Mouse (Mus musculus): ENCODE results near the gene Hspbap1. TPM values are rescaled to one million over a fixed set of nuclear protein-coding genes. Genes with fewer than 3 reads are reported as not detected.

Gene Hspbap1
- polyA plus RNA-seq (2015; fragmentation: Nextera tagmentation; extraction: Ambion mirVana): 12.1 and 12.4 TPM in 2 replicates

- Histone ChIP-seq H3K36me3 (no peaks in the 10 kb centered on the region), H3K4me1 (peaks cover 25% of the 10 kb centered on the region), H3K4me2 (peak within 1 kb of the TSS; percentile 94), H3K27me3 (no peaks in the 10 kb centered on the region), H3K9ac (peak within 1 kb of the TSS; percentile 81), H3K9me3 (no peaks in the 10 kb centered on the region), H3K27ac (peak within 1 kb of the TSS; percentile 65), H3K4me3 (peak within 1 kb of the TSS; percentile 80)
- WGBS: under 1% methylated on average over 51 of the region's 51 CpGs
- ATAC-seq (ENCODE audit: insufficient number of reproducible peaks, low FRiP score, low TSS enrichment, low read depth): no peak; the same call in 1 of the 2 replicates
Measured at GRCm38 (mm10) chr16:35769878-35770657, at the start of gene Hspbap1. Hspbap1 (plus strand) TSS chr16:35770375.

- H3K4me1 ChIP-seq: no peaks in the 10 kb centered on the region
- no peak overlapping the region for H3K4me3 ChIP-seq
- no peaks in the 10 kb centered on the region for H3K9me3 ChIP-seq
- 87% methylated on average over 6 of the region's 6 CpGs for WGBS
- H3K36me3 ChIP-seq: peaks cover 10% of the 10 kb centered on the region; the same call in 1 of the 2 replicates
- no peak overlapping the region for H3K4me2 ChIP-seq
- H3K27me3 ChIP-seq: no peaks in the 10 kb centered on the region
- no peak overlapping the region for H3K27ac ChIP-seq
- no peak for ATAC-seq (ENCODE audit: insufficient number of reproducible peaks, low FRiP score, low TSS enrichment, low read depth)
- H3K9ac ChIP-seq: no peak overlapping the region
Measured at GRCm38 (mm10) chr16:35724561-35724960, 45.6 kb upstream of the Hspbap1 start.

GRCm38 (mm10) chr16:35726601-35727000 lies 43.6 kb upstream of the Hspbap1 start:
- Histone ChIP-seq H3K9me3 (no peaks in the 10 kb centered on the region), H3K36me3 (peaks cover 6% of the 10 kb centered on the region; the same call in 1 of the 2 replicates), H3K9ac (no peak overlapping the region), H3K4me3 (no peak overlapping the region), H3K4me2 (no peak overlapping the region), H3K27ac (no peak overlapping the region), H3K4me1 (no peaks in the 10 kb centered on the region), H3K27me3 (no peaks in the 10 kb centered on the region)
- no peak for ATAC-seq (ENCODE audit: insufficient number of reproducible peaks, low FRiP score, low TSS enrichment, low read depth)
- 74% methylated on average over 2 of the region's 2 CpGs for WGBS

- Histone ChIP-seq H3K9me3 (no peaks in the 10 kb centered on the region), H3K4me1 (no peaks in the 10 kb centered on the region), H3K27me3 (no peaks in the 10 kb centered on the region), H3K4me3 (no peak overlapping the region), H3K27ac (no peak overlapping the region), H3K4me2 (no peak overlapping the region), H3K36me3 (peaks cover 7% of the 10 kb centered on the region; the same call in 1 of the 2 replicates), H3K9ac (no peak overlapping the region)
- ATAC-seq (ENCODE audit: insufficient number of reproducible peaks, low FRiP score, low TSS enrichment, low read depth): no peak
- 74% methylated on average over 8 of the region's 8 CpGs for WGBS
Measured at GRCm38 (mm10) chr16:35729151-35729738, 40.9 kb upstream of the Hspbap1 start.

- Histone ChIP-seq H3K4me2 (no peak overlapping the region), H3K9me3 (no peaks in the 10 kb centered on the region), H3K27me3 (no peaks in the 10 kb centered on the region), H3K27ac (no peak overlapping the region), H3K36me3 (peaks cover 7% of the 10 kb centered on the region; the same call in 1 of the 2 replicates), H3K4me1 (no peaks in the 10 kb centered on the region), H3K4me3 (no peak overlapping the region), H3K9ac (no peak overlapping the region)
- ATAC-seq (ENCODE audit: insufficient number of reproducible peaks, low FRiP score, low TSS enrichment, low read depth): no peak
- WGBS: 87% methylated on average over 7 of the region's 7 CpGs
Measured at GRCm38 (mm10) chr16:35732096-35732495, 38.1 kb upstream of the Hspbap1 start.

- H3K4me3 ChIP-seq: no peak overlapping the region
- 17% methylated on average over 6 of the region's 6 CpGs for WGBS
- no peak for ATAC-seq (ENCODE audit: insufficient number of reproducible peaks, low FRiP score, low TSS enrichment, low read depth)
- H3K9ac ChIP-seq: no peak overlapping the region
- H3K27ac ChIP-seq: no peak overlapping the region
- no peak overlapping the region for H3K4me2 ChIP-seq
- H3K27me3 ChIP-seq: no peaks in the 10 kb centered on the region
- H3K4me1 ChIP-seq: 0 out of 2 replicates have a peak, but pooled peaks cover 5% of the 10 kb centered on the region
- no peaks in the 10 kb centered on the region for H3K9me3 ChIP-seq
- H3K36me3 ChIP-seq: peaks cover 7% of the 10 kb centered on the region; the same call in 1 of the 2 replicates
Measured at GRCm38 (mm10) chr16:35734038-35734437, 36.1 kb upstream of the Hspbap1 start.

- no peaks in the 10 kb centered on the region for H3K36me3 ChIP-seq
- no peak overlapping the region for H3K9ac ChIP-seq
- H3K4me2 ChIP-seq: no peak overlapping the region
- no peaks in the 10 kb centered on the region for H3K9me3 ChIP-seq
- H3K4me3 ChIP-seq: no peak overlapping the region
- no peak for ATAC-seq (ENCODE audit: insufficient number of reproducible peaks, low FRiP score, low TSS enrichment, low read depth)
- WGBS: 71% methylated on average over 7 of the region's 7 CpGs
- H3K4me1 ChIP-seq: 0 out of 2 replicates have a peak, but pooled peaks cover 5% of the 10 kb centered on the region
- H3K27me3 ChIP-seq: no peaks in the 10 kb centered on the region
- H3K27ac ChIP-seq: no peak overlapping the region
Measured at GRCm38 (mm10) chr16:35738096-35738767, 31.9 kb upstream of the Hspbap1 start.

- H3K9ac ChIP-seq: no peak overlapping the region
- H3K4me2 ChIP-seq: no peak overlapping the region
- 0 out of 2 replicates have a peak, but pooled peaks cover 5% of the 10 kb centered on the region for H3K4me1 ChIP-seq
- no peaks in the 10 kb centered on the region for H3K9me3 ChIP-seq
- H3K27me3 ChIP-seq: no peaks in the 10 kb centered on the region
- WGBS: 50% methylated on average over 1 of the region's 1 CpGs
- H3K27ac ChIP-seq: no peak overlapping the region
- H3K4me3 ChIP-seq: no peak overlapping the region
- H3K36me3 ChIP-seq: no peaks in the 10 kb centered on the region
- ATAC-seq (ENCODE audit: insufficient number of reproducible peaks, low FRiP score, low TSS enrichment, low read depth): no peak
Measured at GRCm38 (mm10) chr16:35739548-35739947, 30.6 kb upstream of the Hspbap1 start.

- H3K9ac ChIP-seq: no peak overlapping the region
- H3K4me2 ChIP-seq: no peak overlapping the region
- H3K36me3 ChIP-seq: no peaks in the 10 kb centered on the region
- H3K4me3 ChIP-seq: no peak overlapping the region
- H3K4me1 ChIP-seq: 0 out of 2 replicates have a peak, but pooled peaks cover 5% of the 10 kb centered on the region
- H3K27me3 ChIP-seq: no peaks in the 10 kb centered on the region
- no peak overlapping the region for H3K27ac ChIP-seq
- 64% methylated on average over 12 of the region's 12 CpGs for WGBS
- H3K9me3 ChIP-seq: no peaks in the 10 kb centered on the region
- ATAC-seq (ENCODE audit: insufficient number of reproducible peaks, low FRiP score, low TSS enrichment, low read depth): no peak
Measured at GRCm38 (mm10) chr16:35740357-35740756, 29.8 kb upstream of the Hspbap1 start.

- Histone ChIP-seq H3K4me2 (no peak overlapping the region), H3K36me3 (no peaks in the 10 kb centered on the region), H3K27me3 (no peaks in the 10 kb centered on the region), H3K9ac (no peak overlapping the region), H3K27ac (no peak overlapping the region), H3K4me1 (0 out of 2 replicates have a peak, but pooled peaks cover 5% of the 10 kb centered on the region), H3K4me3 (no peak overlapping the region), H3K9me3 (no peaks in the 10 kb centered on the region)
- no peak for ATAC-seq (ENCODE audit: insufficient number of reproducible peaks, low FRiP score, low TSS enrichment, low read depth)
- WGBS: 55% methylated on average over 6 of the region's 6 CpGs
Measured at GRCm38 (mm10) chr16:35740943-35741342, 29.2 kb upstream of the Hspbap1 start.

GRCm38 (mm10) chr16:35741621-35742020 lies 28.6 kb upstream of the Hspbap1 start:
- 89% methylated on average over 5 of the region's 5 CpGs for WGBS
- ATAC-seq (ENCODE audit: insufficient number of reproducible peaks, low FRiP score, low TSS enrichment, low read depth): no peak
- Histone ChIP-seq H3K27ac (no peak overlapping the region), H3K27me3 (no peaks in the 10 kb centered on the region), H3K4me3 (no peak overlapping the region), H3K4me2 (no peak overlapping the region), H3K9me3 (no peaks in the 10 kb centered on the region), H3K4me1 (0 out of 2 replicates have a peak, but pooled peaks cover 5% of the 10 kb centered on the region), H3K9ac (no peak overlapping the region), H3K36me3 (no peaks in the 10 kb centered on the region)

Measured in limb, embryonic 15.5 days (tissue).